Mouse (Mus musculus): Measurements from ENCODE around the gene Sco2.

Sco2 gene

GRCm38 (mm10) chr15:89373027-89373761, 452 bp downstream of the Sco2 start:
- no peak for DNase-seq (ENCODE audit: low read depth, low spot score)

GRCm38 (mm10) chr15:89372536-89372935, 1.1 kb downstream of the Sco2 start:
- DNase-seq (ENCODE audit: low read depth, low spot score): no peak

- no peak for DNase-seq (ENCODE audit: low read depth, low spot score)
These were observed 1.6 kb downstream of the Sco2 start for GRCm38 (mm10) chr15:89372068-89372467.

GRCm38 (mm10) chr15:89365141-89365551, 8.5 kb downstream of the Sco2 start:
- no peak for DNase-seq (ENCODE audit: low read depth, low spot score)

GRCm38 (mm10) chr15:89363051-89363450, 10.6 kb downstream of the Sco2 start:
- DNase-seq (ENCODE audit: low read depth, low spot score): no peak

- no peak for DNase-seq (ENCODE audit: low read depth, low spot score)
These were observed 14.9 kb downstream of the Sco2 start for GRCm38 (mm10) chr15:89358784-89359183.

- no peak for DNase-seq (ENCODE audit: low read depth, low spot score)
These were observed 17.3 kb downstream of the Sco2 start for GRCm38 (mm10) chr15:89356372-89356771.

- peak; percentile 94 for DNase-seq (ENCODE audit: low read depth, low spot score)
These were observed 18.1 kb downstream of the Sco2 start, which contains the start of the genes Lmf2 and Ncaph2 for GRCm38 (mm10) chr15:89355241-89356187. Gene Lmf2, minus strand, starts transcription at chr15:89355659. Gene Ncaph2, plus strand, starts transcription at chr15:89355719.

- DNase-seq (ENCODE audit: low read depth, low spot score): no peak
These were observed 19.2 kb downstream of the Sco2 start for GRCm38 (mm10) chr15:89354455-89354854.

- no peak for DNase-seq (ENCODE audit: low read depth, low spot score)
These were observed 19.8 kb downstream of the Sco2 start for GRCm38 (mm10) chr15:89353837-89354236.

- DNase-seq (ENCODE audit: low read depth, low spot score): no peak
These were observed 20.9 kb downstream of the Sco2 start for GRCm38 (mm10) chr15:89352795-89353194.

GRCm38 (mm10) chr15:89352054-89352453, 21.6 kb downstream of the Sco2 start:
- DNase-seq (ENCODE audit: low read depth, low spot score): no peak

- DNase-seq (ENCODE audit: low read depth, low spot score): no peak
These were observed 22.3 kb downstream of the Sco2 start for GRCm38 (mm10) chr15:89351302-89351701.

GRCm38 (mm10) chr15:89350447-89350846, 23.2 kb downstream of the Sco2 start:
- DNase-seq (ENCODE audit: low read depth, low spot score): no peak

GRCm38 (mm10) chr15:89343325-89343724, 30.3 kb downstream of the Sco2 start:
- no peak for DNase-seq (ENCODE audit: low read depth, low spot score)

- no peak for DNase-seq (ENCODE audit: low read depth, low spot score)
These were observed 32.0 kb downstream of the Sco2 start for GRCm38 (mm10) chr15:89341678-89342077.

- DNase-seq (ENCODE audit: low read depth, low spot score): no peak
These were observed 33.5 kb downstream of the Sco2 start for GRCm38 (mm10) chr15:89340136-89340535.

GRCm38 (mm10) chr15:89339696-89340095, 34.0 kb downstream of the Sco2 start:
- DNase-seq (ENCODE audit: low read depth, low spot score): no peak

GRCm38 (mm10) chr15:89336422-89336821, 37.2 kb downstream of the Sco2 start:
- no peak for DNase-seq (ENCODE audit: low read depth, low spot score)

- no peak for DNase-seq (ENCODE audit: low read depth, low spot score)
These were observed 38.7 kb downstream of the Sco2 start for GRCm38 (mm10) chr15:89334774-89335537.

- DNase-seq (ENCODE audit: low read depth, low spot score): no peak
These were observed 39.4 kb downstream of the Sco2 start, which contains the start of gene Miox for GRCm38 (mm10) chr15:89334271-89334670. Gene Miox, plus strand, starts transcription at chr15:89334398.

- no peak for DNase-seq (ENCODE audit: low read depth, low spot score)
These were observed 47.2 kb downstream of the Sco2 start for GRCm38 (mm10) chr15:89326441-89326840.

Measured in retina, adult 2 months (tissue).